Mouse (Mus musculus): Measurements from ENCODE around the gene Abca1. TPM values are rescaled to one million over a fixed set of nuclear protein-coding genes. Genes with fewer than 3 reads are reported as not detected.

Gene Abca1
- polyA plus RNA-seq, 1 experiment = 2.6 TPM

- H3K9ac ChIP-seq (ENCODE audit: low read depth, poor library complexity, severe bottlenecking) = no peak overlapping the region
- no peak overlapping the region for H3K4me3 ChIP-seq (ENCODE audit: low read depth, low read length)
- H3K27me3 ChIP-seq (ENCODE audit: control insufficient read depth, insufficient read depth, low read length, poor library complexity, severe bottlenecking) = no peaks in the 10 kb centered on the region
- H3K27ac ChIP-seq (ENCODE audit: insufficient read depth, low read length) = no peak overlapping the region
- TF ChIP-seq CTCF (IDR thresholded peaks at IDR 0.05; ENCODE audit: low read depth, low read length) = no peak
- no peak for TF ChIP-seq EP300 (IDR thresholded peaks at IDR 0.05; ENCODE audit: insufficient read depth, low read depth, low read length)
- TF ChIP-seq POLR2A (IDR thresholded peaks at IDR 0.05; ENCODE audit: insufficient read depth, low read length) = no peak
- no peaks in the 10 kb centered on the region for H3K4me1 ChIP-seq (ENCODE audit: control insufficient read depth, insufficient read depth, low read length)
- no peaks in the 10 kb centered on the region for H3K9me3 ChIP-seq (replicated peaks; ENCODE audit: control insufficient read depth, insufficient read depth, low read length, poor library complexity, severe bottlenecking)
- no peaks in the 10 kb centered on the region for H3K36me3 ChIP-seq (ENCODE audit: control insufficient read depth, insufficient read depth, low read length, poor library complexity, severe bottlenecking)
Observed at GRCm38 (mm10) chr4:53110356-53110755, 49.3 kb downstream of the Abca1 start.

- H3K4me3 ChIP-seq (ENCODE audit: low read depth, low read length) = no peak overlapping the region
- H3K9ac ChIP-seq (ENCODE audit: low read depth, poor library complexity, severe bottlenecking) = no peak overlapping the region
- TF ChIP-seq CTCF (IDR thresholded peaks at IDR 0.05; ENCODE audit: low read depth, low read length) = no peak
- TF ChIP-seq POLR2A (IDR thresholded peaks at IDR 0.05; ENCODE audit: insufficient read depth, low read length) = no peak
- TF ChIP-seq EP300 (IDR thresholded peaks at IDR 0.05; ENCODE audit: insufficient read depth, low read depth, low read length) = no peak
- no peak overlapping the region for H3K27ac ChIP-seq (ENCODE audit: insufficient read depth, low read length)
- H3K4me1 ChIP-seq (ENCODE audit: control insufficient read depth, insufficient read depth, low read length) = no peaks in the 10 kb centered on the region
- no peaks in the 10 kb centered on the region for H3K27me3 ChIP-seq (ENCODE audit: control insufficient read depth, insufficient read depth, low read length, poor library complexity, severe bottlenecking)
- H3K9me3 ChIP-seq (replicated peaks; ENCODE audit: control insufficient read depth, insufficient read depth, low read length, poor library complexity, severe bottlenecking) = no peaks in the 10 kb centered on the region
- H3K36me3 ChIP-seq (ENCODE audit: control insufficient read depth, insufficient read depth, low read length, poor library complexity, severe bottlenecking) = no peaks in the 10 kb centered on the region
Observed at GRCm38 (mm10) chr4:53109381-53109928, 50.2 kb downstream of the Abca1 start.

- H3K9ac ChIP-seq (ENCODE audit: low read depth, poor library complexity, severe bottlenecking) = no peak overlapping the region
- H3K27me3 ChIP-seq (ENCODE audit: control insufficient read depth, insufficient read depth, low read length, poor library complexity, severe bottlenecking) = no peaks in the 10 kb centered on the region
- TF ChIP-seq CTCF (IDR thresholded peaks at IDR 0.05; ENCODE audit: low read depth, low read length) (no peak), POLR2A (IDR thresholded peaks at IDR 0.05; ENCODE audit: insufficient read depth, low read length) (no peak), EP300 (IDR thresholded peaks at IDR 0.05; ENCODE audit: insufficient read depth, low read depth, low read length) (no peak)
- no peaks in the 10 kb centered on the region for H3K4me1 ChIP-seq (ENCODE audit: control insufficient read depth, insufficient read depth, low read length)
- H3K4me3 ChIP-seq (ENCODE audit: low read depth, low read length) = no peak overlapping the region
- H3K36me3 ChIP-seq (ENCODE audit: control insufficient read depth, insufficient read depth, low read length, poor library complexity, severe bottlenecking) = no peaks in the 10 kb centered on the region
- 0 out of 2 replicates have a peak, but pooled peaks cover 3% of the 10 kb centered on the region for H3K9me3 ChIP-seq (replicated peaks; ENCODE audit: control insufficient read depth, insufficient read depth, low read length, poor library complexity, severe bottlenecking)
- no peak overlapping the region for H3K27ac ChIP-seq (ENCODE audit: insufficient read depth, low read length)
Observed at GRCm38 (mm10) chr4:53108194-53108593, 51.5 kb downstream of the Abca1 start.

- no peaks in the 10 kb centered on the region for H3K4me1 ChIP-seq (ENCODE audit: control insufficient read depth, insufficient read depth, low read length)
- no peaks in the 10 kb centered on the region for H3K27me3 ChIP-seq (ENCODE audit: control insufficient read depth, insufficient read depth, low read length, poor library complexity, severe bottlenecking)
- 0 out of 2 replicates have a peak, but pooled peaks cover 3% of the 10 kb centered on the region for H3K9me3 ChIP-seq (replicated peaks; ENCODE audit: control insufficient read depth, insufficient read depth, low read length, poor library complexity, severe bottlenecking)
- no peak overlapping the region for H3K4me3 ChIP-seq (ENCODE audit: low read depth, low read length)
- no peaks in the 10 kb centered on the region for H3K36me3 ChIP-seq (ENCODE audit: control insufficient read depth, insufficient read depth, low read length, poor library complexity, severe bottlenecking)
- H3K9ac ChIP-seq (ENCODE audit: low read depth, poor library complexity, severe bottlenecking) = no peak overlapping the region
- TF ChIP-seq EP300 (IDR thresholded peaks at IDR 0.05; ENCODE audit: insufficient read depth, low read depth, low read length) = no peak
- no peak for TF ChIP-seq CTCF (IDR thresholded peaks at IDR 0.05; ENCODE audit: low read depth, low read length)
- TF ChIP-seq POLR2A (IDR thresholded peaks at IDR 0.05; ENCODE audit: insufficient read depth, low read length) = no peak
- H3K27ac ChIP-seq (ENCODE audit: insufficient read depth, low read length) = no peak overlapping the region
Observed at GRCm38 (mm10) chr4:53106732-53107131, 53.0 kb downstream of the Abca1 start.

GRCm38 (mm10) chr4:53106071-53106470, 53.6 kb downstream of the Abca1 start:
- Histone ChIP-seq H3K27me3 (ENCODE audit: control insufficient read depth, insufficient read depth, low read length, poor library complexity, severe bottlenecking) (no peaks in the 10 kb centered on the region), H3K9ac (ENCODE audit: low read depth, poor library complexity, severe bottlenecking) (no peak overlapping the region), H3K36me3 (ENCODE audit: control insufficient read depth, insufficient read depth, low read length, poor library complexity, severe bottlenecking) (no peaks in the 10 kb centered on the region), H3K4me3 (ENCODE audit: low read depth, low read length) (no peak overlapping the region), H3K27ac (ENCODE audit: insufficient read depth, low read length) (no peak overlapping the region), H3K9me3 (replicated peaks; ENCODE audit: control insufficient read depth, insufficient read depth, low read length, poor library complexity, severe bottlenecking) (0 out of 2 replicates have a peak, but pooled peaks cover 3% of the 10 kb centered on the region), H3K4me1 (ENCODE audit: control insufficient read depth, insufficient read depth, low read length) (no peaks in the 10 kb centered on the region)
- TF ChIP-seq EP300 (IDR thresholded peaks at IDR 0.05; ENCODE audit: insufficient read depth, low read depth, low read length) (no peak), POLR2A (IDR thresholded peaks at IDR 0.05; ENCODE audit: insufficient read depth, low read length) (no peak), CTCF (IDR thresholded peaks at IDR 0.05; ENCODE audit: low read depth, low read length) (no peak)

- H3K4me3 ChIP-seq (ENCODE audit: low read depth, low read length) = no peak overlapping the region
- no peak overlapping the region for H3K9ac ChIP-seq (ENCODE audit: low read depth, poor library complexity, severe bottlenecking)
- no peaks in the 10 kb centered on the region for H3K27me3 ChIP-seq (ENCODE audit: control insufficient read depth, insufficient read depth, low read length, poor library complexity, severe bottlenecking)
- H3K9me3 ChIP-seq (replicated peaks; ENCODE audit: control insufficient read depth, insufficient read depth, low read length, poor library complexity, severe bottlenecking) = 0 out of 2 replicates have a peak, but pooled peaks cover 3% of the 10 kb centered on the region
- no peaks in the 10 kb centered on the region for H3K36me3 ChIP-seq (ENCODE audit: control insufficient read depth, insufficient read depth, low read length, poor library complexity, severe bottlenecking)
- TF ChIP-seq POLR2A (IDR thresholded peaks at IDR 0.05; ENCODE audit: insufficient read depth, low read length) = no peak
- no peak for TF ChIP-seq CTCF (IDR thresholded peaks at IDR 0.05; ENCODE audit: low read depth, low read length)
- no peak for TF ChIP-seq EP300 (IDR thresholded peaks at IDR 0.05; ENCODE audit: insufficient read depth, low read depth, low read length)
- H3K4me1 ChIP-seq (ENCODE audit: control insufficient read depth, insufficient read depth, low read length) = no peaks in the 10 kb centered on the region
- H3K27ac ChIP-seq (ENCODE audit: insufficient read depth, low read length) = no peak overlapping the region
Observed at GRCm38 (mm10) chr4:53104634-53105033, 55.1 kb downstream of the Abca1 start.
